Mouse (Mus musculus) cerebellum, adult 9-11 months (tissue): ENCODE measurements around the gene Osbpl8.
"Not testable (repeated sequence)": the region's sequence is repeated elsewhere in the genome, so short reads cannot be mapped to it uniquely, and the experiment has no call there.

Experiments
- DNase-seq: peaks from one replicate; pipeline ENCODE4 v3.0.0; 2022

Osbpl8 gene

GRCm38 (mm10) chr10:111190110-111190795, 25.7 kb downstream of the Osbpl8 start:
- DNase-seq: peak; percentile 58

- DNase-seq: no peak
These were observed 29.0 kb downstream of the Osbpl8 start for GRCm38 (mm10) chr10:111193536-111193935.

- no peak for DNase-seq
These were observed 31.6 kb downstream of the Osbpl8 start for GRCm38 (mm10) chr10:111196191-111196590.

- not testable (repeated sequence) for DNase-seq
These were observed 34.2 kb downstream of the Osbpl8 start for GRCm38 (mm10) chr10:111198705-111199104.

GRCm38 (mm10) chr10:111201120-111201519, 36.6 kb downstream of the Osbpl8 start:
- no peak for DNase-seq

GRCm38 (mm10) chr10:111201666-111202065, 37.1 kb downstream of the Osbpl8 start:
- DNase-seq: no peak

GRCm38 (mm10) chr10:111204089-111204488, 39.5 kb downstream of the Osbpl8 start:
- DNase-seq: peak; percentile 43

GRCm38 (mm10) chr10:111205421-111205820, 40.9 kb downstream of the Osbpl8 start:
- no peak for DNase-seq

GRCm38 (mm10) chr10:111207386-111207785, 42.8 kb downstream of the Osbpl8 start:
- no peak for DNase-seq

- DNase-seq: no peak
These were observed 49.5 kb downstream of the Osbpl8 start for GRCm38 (mm10) chr10:111214084-111214483.

- no peak for DNase-seq
These were observed 50.1 kb downstream of the Osbpl8 start for GRCm38 (mm10) chr10:111214696-111215095.

GRCm38 (mm10) chr10:111215572-111215971, 51.0 kb downstream of the Osbpl8 start:
- DNase-seq: no peak

- DNase-seq: no peak
These were observed 51.6 kb downstream of the Osbpl8 start for GRCm38 (mm10) chr10:111216111-111216510.

- no peak for DNase-seq
These were observed 58.0 kb downstream of the Osbpl8 start for GRCm38 (mm10) chr10:111222535-111222934.

GRCm38 (mm10) chr10:111223218-111223830, 58.8 kb downstream of the Osbpl8 start:
- no peak for DNase-seq

- no peak for DNase-seq
These were observed 60.1 kb downstream of the Osbpl8 start for GRCm38 (mm10) chr10:111224696-111225095.

GRCm38 (mm10) chr10:111226508-111226907, 62.0 kb downstream of the Osbpl8 start:
- DNase-seq: peak; percentile 80

GRCm38 (mm10) chr10:111232237-111232636, 67.7 kb downstream of the Osbpl8 start:
- DNase-seq: not testable (repeated sequence)

GRCm38 (mm10) chr10:111233476-111234130, 69.1 kb downstream of the Osbpl8 start:
- DNase-seq: no peak

- DNase-seq: no peak
These were observed 70.1 kb downstream of the Osbpl8 start for GRCm38 (mm10) chr10:111234450-111235288.

GRCm38 (mm10) chr10:111235289-111235570, 70.7 kb downstream of the Osbpl8 start:
- no peak for DNase-seq

GRCm38 (mm10) chr10:111237434-111237833, 72.9 kb downstream of the Osbpl8 start:
- no peak for DNase-seq

- DNase-seq: no peak
These were observed 78.1 kb downstream of the Osbpl8 start for GRCm38 (mm10) chr10:111242677-111243076.
